Mouse (Mus musculus) thymus, postnatal 10 days (tissue): Measurements from ENCODE around the gene Hdlbp.
"Not testable (repeated sequence)": the region's sequence is repeated elsewhere in the genome, so short reads cannot be mapped to it uniquely, and the experiment has no call there.

Experiments used
- DNase-seq, 2 experiments: peaks; one replicate each; pipeline ENCODE4 v3.0.0; 2021; ENCODE audit warnings: low spot score in 2 of 2

The Hdlbp gene

DNA sequence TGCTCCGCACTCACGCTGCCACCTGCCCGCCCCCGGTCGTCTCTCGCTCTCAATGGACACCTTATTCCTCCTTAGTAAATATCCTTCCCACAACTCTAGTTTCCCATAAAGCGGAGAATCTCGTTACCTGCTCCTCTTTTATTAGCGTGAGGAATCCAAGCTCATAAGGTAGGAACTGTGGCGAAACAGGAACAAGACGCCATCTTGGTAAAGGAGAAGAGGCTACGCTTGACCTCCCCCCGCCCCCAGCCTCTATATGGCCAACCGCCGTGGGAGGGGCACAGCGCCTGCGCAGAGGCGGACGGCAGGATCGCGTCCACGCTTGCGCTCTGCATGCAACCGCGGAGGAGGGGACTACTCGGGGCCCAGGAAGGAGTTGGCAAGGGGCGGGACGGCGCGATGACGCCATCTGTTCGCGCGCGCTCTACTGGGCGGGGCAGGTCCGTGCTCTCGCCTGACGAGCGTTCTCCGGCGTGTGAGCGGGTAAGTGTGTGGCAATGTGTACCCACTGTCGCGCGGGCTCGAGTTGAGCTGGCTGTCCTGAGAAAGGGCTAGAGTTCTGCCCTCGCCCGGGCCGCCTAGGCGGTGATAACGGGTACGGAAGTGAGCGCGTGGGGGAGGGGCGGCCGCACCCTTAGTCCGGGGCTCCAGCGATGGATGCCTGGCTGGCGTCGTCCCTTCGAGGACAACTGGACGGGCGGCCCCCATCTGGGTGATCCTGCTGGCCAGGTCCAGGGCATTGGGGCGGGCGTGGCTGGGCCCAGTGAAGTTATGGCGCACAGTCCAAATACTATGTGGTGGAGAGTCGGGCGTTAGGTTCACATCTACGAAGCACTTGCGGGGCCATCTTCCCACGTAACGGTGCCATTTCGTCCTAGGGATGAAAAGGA lies at the start of gene Hdlbp:
Hdlbp (minus strand) TSS at position 230 of the 890 bp plus-strand sequence.
- peak; percentile 99 to 100 for DNase-seq

GRCm38 (mm10) chr1:93522325-93522724 lies 43.7 kb upstream of the Hdlbp start:
- DNase-seq, result no peak

DNA sequence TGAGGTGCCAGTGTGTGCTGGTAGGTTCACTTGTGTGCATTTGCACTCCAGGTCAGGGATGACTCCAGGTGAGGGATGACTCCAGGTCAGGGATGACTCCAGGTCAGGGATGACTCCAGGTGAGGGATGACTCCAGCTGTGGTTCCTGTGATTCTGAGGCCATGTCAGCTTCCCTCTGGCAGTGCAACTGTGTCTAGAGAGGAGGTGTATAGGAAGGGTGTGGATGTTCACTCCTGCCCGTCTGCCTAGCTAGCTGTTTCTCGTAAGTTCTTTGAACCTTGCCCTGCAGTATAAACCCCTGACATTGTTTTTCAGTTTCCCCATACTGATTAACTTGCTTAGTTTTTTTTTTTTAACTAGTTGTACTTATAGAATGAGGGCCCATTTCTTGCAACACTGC lies 42.9 kb upstream of the Hdlbp start:
- DNase-seq, result no peak

DNA sequence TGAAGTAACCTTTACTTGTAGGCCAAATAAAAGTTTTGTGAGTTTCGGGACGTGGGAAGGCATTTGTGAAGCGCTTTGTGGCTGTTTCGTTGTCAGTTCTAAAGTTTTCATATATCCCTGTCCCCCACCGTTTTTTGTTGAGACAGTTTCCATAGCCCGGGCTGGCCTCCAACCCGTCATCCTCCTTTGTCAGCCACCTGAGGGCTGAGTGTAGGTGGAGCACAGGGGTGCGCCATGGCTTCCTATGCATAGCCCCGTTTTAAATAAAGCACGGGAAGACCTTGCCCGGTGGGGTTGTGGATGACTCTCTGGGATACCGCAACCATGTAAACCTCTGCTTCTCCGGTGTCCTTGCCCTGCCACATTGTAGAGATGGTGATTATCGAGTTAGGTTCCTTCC lies 34.6 kb upstream of the Hdlbp start:
- no peak for DNase-seq

- no peak for DNase-seq
Observed at GRCm38 (mm10) chr1:93512351-93512690, 33.7 kb upstream of the Hdlbp start.

GRCm38 (mm10) chr1:93511585-93512350 lies 33.2 kb upstream of the Hdlbp start, which contains the start of gene Farp2:
Gene Farp2, plus strand, starts transcription at chr1:93512079.
- peak; percentile 91 for DNase-seq

- DNase-seq, result not testable (repeated sequence)
Observed at GRCm38 (mm10) chr1:93508576-93508975, 30.0 kb upstream of the Hdlbp start.

DNA sequence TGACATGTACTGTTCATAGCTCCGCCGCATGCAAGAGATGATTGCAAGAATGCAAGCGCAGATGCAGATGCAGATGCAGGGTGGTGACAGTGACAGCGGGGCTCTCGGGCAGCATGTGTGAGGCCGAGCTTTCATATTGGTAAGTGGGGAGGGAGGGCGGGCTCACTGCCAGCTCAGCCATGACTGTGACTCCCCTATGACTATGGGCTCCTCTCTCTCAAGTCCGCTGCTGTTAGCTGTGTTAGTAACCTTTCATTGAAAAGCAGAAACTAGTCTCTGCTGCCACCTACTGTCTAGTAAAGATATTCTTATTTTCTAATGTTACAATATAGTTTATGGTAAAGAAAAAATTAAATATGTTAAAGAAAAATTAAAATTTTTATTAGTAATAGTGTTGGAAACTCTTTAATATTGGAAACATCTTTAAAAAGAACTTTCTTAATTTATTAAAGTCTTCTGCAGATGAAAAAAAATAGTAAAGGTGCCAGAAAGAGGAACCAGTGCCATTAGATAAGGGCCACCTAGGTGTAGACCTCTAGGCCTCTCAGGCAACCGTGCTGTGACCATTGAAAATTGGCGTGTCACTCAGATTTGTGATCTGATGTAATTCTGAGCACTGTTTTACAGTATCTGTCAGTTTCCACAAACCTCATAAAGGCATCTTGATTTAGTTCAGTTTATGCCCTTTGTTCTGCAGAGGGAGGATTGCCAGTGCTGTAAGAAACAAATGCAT lies 28.5 kb upstream of the Hdlbp start:
- peak in 1 of 2 experiments; percentile 53 for DNase-seq

- no peak for DNase-seq
Observed at GRCm38 (mm10) chr1:93495312-93495711, 16.7 kb upstream of the Hdlbp start.

GRCm38 (mm10) chr1:93486302-93486701 lies 7.7 kb upstream of the Hdlbp start:
- not testable (repeated sequence) for DNase-seq

DNA sequence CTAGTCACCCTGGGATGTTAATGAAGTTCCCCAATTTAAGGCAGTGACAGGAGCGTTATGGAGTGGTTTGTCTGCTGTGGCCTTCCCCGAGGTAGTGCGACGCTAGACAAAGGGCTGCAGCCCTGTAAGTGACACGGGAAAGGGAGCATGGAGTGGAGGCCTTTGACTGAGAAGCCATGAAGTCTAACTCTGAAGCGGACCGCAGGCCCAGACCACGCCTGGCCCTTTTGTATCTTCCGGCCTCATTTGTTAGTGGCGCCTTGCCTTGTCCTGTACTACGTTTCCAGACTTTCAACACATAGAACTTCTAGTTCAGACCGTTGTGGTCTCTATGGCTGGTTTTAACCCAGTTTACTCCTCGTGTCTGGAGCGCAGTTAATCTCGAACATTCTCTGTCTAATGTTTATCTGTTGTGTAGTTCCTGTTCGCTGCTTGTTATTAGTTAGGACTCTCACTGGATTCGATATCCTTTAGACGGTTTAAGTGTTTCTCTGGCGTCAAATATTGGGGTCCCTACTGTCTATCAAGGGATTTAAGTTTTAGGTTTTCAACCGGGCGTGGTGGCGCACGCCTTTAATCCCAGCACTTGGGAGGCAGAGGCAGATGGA lies 965 bp upstream of the Hdlbp start:
- no peak for DNase-seq

DNA sequence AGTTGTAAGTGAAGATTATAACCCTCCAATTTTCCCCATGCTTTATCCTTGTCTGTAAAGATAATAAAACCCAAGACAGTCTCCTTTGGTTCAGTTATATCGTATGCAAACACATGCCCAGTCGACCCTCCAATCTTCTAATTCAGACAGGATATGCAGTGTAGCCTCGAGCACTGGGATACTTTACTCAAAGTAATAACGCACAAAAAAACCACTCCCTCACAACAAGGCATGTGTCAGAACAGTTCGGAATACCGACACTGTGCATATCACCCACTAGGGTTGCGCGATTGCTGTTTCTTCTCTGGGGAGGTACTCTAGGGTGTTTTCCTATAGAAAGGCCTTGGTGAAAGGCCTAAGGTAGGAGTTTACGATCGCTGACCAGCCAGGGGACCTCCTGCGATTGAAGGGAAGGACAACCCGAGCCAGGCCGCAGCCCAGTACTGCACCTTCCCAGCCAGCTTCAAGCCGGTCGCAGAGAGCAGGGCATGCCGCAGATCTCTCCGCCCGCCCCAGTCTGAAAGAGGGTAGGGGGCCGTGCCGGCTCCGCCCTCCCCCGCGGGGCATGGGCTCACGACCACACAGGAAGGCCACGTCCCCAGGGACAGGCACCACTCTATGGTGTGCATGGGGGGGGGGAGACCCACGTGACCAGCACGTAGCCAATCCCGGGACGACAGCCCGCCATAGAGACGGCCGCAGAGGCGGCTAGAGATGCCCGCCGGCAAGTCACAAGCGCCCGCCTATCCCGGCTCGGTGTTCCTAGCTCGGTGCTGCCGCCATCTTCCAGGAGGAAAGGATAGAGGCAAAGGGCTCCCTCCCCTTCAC lies 643 bp downstream of the Hdlbp start:
- peak; percentile 96 to 99 for DNase-seq

DNA sequence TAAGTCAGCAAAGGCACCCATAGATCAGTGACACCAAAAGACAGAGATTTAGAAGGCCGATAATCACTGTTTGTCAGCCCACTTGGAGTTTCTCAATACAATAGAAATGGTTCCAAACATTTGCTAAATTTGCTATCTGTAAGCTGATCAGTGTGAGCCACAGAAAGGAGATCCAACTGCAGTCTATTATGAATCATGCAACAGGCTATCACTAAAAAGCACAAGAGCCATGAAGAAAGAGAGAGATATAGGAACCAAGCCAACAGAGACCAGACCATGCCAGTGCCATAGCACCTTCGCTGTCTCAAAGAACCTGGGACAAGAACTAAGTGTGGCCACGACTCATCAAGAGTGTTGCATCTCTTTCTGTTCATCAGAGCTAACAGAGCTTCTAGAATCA lies 2.9 kb downstream of the Hdlbp start:
- no peak for DNase-seq

DNA sequence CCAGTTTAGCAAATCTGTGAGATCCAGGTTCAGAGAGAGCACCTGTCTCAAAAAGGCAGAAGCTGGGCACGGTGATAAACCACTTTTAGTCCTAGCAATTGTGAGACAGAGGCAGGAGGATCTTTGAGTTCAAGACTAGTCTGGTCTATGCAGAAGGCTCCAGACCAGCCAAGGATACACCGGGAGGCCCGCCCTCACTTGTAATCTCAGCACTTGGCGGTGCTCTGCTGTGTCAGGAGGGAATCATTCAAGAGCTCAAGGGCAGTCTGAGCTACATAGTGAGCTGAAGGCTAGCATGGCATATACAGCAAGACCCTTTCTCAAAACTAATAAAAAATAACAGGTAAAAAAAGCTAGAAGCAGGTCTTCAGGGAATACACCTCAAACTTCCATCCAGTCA lies 10.0 kb downstream of the Hdlbp start:
- DNase-seq, result no peak

DNA sequence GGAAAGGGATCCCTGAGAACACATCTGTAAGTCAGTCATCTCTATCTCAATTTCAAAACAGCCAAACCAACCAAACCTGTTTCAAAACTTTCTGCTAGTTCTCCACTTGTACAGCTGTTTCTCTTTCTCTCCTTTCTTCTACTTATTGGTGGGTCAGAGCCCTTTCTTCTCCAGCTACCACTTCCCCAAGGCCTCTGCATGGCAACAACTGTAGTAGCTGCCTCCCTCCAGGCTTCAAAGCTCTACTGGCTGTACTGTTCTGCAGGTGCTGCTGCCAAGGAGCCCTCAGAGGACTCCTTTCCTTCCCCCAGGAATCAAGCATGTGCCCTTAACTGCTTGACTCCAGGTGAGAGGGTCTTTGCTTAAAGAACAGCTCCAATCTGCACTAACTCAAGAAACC lies 12.9 kb downstream of the Hdlbp start:
- DNase-seq, result peak; percentile 16 to 17

GRCm38 (mm10) chr1:93465066-93465465 lies 13.5 kb downstream of the Hdlbp start:
- DNase-seq, result no peak

DNA sequence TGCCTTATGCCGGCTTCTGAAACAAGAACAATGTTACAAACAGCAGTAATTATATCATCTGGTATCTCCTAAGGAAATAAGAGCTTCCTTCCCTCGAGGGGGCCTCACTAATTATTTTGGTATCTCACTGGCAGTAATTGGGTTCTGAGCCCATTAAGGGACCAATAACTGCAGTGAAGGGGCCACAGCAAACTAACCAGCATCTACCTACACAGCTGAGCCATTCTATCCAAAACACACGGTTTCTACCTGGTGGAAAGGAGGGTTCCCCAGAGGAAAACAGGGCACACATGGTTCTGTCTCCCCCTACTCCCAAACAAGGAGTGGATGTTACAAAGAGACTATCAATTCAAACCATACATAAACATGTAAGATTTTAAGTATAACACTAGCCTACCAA lies 19.5 kb downstream of the Hdlbp start:
- DNase-seq, result no peak

DNA sequence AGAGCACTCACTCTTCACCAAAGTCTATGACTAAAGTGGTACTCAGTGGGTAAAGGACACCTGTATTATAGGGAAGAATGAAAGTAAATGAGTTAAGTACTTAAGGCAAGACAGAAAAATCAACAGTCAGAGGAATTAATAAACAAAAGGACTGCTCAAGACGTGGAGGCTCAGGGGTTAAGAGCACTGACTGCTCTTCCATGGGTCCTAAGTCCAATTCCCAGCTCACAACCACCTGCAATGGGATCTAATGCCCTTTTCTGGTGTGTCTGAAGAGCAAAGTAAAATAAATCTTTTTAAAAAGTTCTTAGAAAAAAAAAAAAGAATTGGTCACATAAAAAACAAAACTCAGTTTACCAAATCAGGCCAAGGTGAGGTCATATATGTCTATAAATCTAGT lies 20.3 kb downstream of the Hdlbp start:
- no peak for DNase-seq

GRCm38 (mm10) chr1:93453721-93454255 lies 24.8 kb downstream of the Hdlbp start:
- no peak for DNase-seq

DNA sequence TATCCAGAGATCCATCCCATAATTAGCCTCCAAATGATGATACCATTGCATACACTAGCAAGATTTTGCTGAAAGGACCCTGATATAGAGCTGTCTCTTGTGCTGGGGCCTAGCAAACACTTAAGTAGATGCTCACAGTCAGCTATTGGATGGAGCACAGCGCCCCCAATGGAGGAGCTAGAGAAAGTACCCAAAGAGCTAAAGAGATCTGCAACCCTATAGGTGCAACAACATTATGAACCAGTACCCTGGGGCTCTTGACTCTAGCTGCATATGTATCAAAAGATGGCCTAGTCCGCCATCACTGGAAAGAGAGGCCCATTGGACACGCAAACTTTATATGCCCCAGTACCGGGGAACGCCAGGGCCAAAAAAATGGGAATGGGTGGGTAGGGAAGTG lies 28.5 kb downstream of the Hdlbp start:
- DNase-seq, result not testable (repeated sequence)

DNA sequence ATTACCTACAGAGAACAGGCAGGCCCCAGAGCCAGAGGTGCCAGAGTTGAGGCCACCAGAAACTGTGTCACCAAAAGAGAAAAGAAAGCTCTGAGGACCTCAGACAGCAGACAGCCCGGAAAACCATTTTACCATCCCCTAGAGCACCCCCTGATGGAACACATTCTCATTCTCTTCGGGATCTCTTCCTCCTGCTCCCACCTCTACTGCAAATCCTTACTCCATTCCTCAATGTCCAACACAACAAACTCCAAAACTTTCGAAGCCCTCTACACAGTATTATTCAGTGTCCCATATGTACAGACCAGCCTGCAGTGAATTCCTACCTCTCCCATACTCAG lies 32.8 kb downstream of the Hdlbp start:
- no peak for DNase-seq
